Mouse (Mus musculus) lung, adult 18-20 months (tissue): ENCODE measurements around the gene Eif4a2.
A peak's percentile ranks its signal among the peaks of the same experiment; 100 is the strongest.

Experiments
- DNase-seq, 2 experiments: peaks; one replicate each; pipeline ENCODE4 v3.0.0; 2022; ENCODE audit warnings: mixed read lengths in 2 of 2

Gene Eif4a2

DNA sequence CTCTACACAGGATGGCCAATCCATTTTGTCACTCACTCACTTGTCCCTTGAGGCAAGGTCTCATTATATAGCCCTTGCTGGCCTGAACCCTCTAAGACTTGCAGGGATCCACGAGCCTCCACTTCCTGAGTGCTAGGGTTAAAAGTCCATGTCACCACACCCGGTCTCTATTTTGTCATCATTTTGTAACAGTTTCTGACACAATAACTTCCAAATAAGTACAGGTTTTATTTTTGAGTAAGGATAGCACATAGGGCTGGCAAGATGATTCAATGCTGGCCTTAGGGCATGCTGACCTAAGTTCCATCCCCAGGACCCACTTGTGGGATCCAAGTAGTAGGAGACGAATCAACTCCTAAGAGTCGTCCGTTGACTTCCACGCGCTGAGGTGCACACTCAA is 1.1 kb upstream of the Eif4a2 start:
- no peak for DNase-seq

DNA sequence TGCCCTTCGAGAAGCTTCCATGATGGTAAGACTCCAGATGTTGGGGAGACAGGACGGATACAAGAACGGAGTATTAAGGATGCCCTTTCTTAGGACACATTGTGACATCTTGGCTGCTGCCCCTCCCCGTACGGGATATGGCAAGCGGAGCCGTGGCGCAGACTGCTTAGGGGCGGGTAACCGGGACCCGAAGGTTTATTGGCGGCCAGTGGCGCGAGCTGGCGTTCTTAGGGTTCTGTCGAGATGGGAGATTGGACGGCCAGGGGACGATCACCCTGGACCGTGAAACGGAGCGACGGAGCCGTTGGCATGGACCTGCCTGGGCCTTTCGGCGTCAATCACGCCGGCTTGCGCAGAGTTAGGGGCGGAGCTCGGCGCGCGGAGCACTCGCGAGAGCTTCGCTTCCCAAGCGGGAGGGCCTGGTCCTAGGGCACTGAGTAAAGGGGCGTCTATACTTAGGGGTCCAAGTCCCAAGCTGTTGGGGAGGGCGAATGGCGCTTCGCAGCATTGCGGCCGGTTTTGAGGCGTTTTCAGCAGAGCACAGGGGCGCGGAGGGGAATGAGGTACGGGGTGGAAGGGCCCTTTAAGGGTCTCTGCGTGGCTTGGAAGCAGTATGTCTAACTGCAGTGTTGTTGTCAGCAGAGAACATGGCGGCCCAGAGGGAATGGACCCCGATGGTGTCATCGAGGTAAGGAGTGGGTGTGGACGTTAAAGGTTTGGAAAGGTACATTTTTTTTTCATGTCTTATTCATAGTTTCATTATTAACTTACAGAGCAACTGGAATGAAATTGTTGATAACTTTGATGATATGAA is 909 bp downstream of the Eif4a2 start:
- peak; percentile 86 to 90 for DNase-seq

DNA sequence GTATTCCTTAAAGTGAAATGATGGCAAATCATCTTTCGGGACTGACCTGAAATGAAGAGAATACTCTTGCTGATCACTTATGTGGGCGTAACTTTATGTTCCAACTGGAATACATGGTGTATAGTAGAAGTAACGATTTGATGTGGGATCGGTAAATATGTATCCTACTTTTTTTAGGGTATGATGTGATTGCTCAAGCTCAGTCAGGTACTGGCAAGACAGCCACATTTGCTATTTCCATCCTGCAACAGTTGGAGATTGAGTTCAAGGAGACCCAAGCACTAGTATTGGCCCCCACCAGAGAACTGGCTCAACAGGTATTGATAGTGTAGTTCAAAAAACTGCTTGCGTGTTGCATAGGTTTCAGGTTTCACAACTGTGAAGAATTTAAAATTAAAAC is 1.7 kb downstream of the Eif4a2 start:
- DNase-seq: no peak

DNA sequence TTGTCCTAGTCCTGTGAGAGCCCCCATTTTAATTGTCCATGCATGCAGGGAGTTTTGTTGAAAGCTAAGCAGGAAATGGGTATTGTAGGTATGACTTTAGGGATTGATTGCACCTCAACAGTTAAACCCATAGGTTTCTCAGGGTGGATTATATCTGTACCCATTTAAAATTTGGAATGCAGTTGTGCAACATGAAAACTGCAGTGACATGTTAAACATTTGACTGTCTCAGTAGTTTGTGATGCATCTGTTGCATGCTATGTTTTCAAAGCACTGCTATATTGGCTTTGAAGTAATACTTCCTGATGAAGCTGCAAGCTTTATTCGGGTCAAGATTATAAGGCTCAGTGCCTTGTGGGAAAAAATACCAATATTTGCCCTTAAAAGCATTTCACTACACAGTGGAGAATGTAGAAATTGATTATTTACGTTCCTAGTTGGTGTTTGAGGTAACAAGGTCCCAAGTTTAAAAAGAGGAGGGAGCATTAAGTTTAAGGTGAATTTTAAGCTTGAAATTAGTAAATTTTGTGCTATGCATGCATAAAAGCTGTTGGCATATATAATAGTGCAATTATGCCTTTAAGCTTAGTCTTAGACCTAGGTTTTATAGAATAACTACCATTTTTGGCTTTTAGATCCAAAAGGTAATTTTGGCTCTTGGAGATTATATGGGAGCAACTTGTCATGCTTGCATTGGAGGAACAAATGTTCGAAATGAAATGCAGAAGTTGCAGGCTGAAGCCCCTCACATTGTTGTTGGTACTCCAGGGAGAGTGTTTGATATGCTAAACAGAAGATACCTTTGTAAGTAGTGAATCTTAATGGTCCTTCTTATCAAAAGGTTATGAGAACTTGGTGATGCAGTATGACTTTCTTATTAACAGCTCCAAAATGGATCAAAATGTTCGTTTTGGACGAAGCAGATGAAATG is 2.4 kb downstream of the Eif4a2 start:
- no peak for DNase-seq

DNA sequence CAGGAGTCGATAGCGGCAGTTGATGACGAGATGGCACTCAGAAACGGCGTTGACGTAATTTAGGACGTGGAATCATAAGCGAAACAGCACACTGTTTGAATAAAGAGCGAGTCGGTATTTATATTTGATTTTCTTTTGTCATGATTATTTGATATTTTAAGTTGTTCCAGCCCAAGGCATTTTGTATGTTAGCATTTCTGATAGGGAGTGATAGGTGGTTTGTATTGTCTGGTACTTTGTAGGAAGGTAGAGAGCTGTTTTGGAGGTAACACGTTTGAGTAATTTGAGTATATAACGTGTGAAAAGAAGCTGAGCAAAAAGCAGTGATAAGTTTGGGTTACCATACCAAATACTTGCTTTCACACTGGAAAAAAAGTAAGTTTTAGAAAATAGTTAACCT is 5.1 kb downstream of the Eif4a2 start:
- DNase-seq: no peak

DNA sequence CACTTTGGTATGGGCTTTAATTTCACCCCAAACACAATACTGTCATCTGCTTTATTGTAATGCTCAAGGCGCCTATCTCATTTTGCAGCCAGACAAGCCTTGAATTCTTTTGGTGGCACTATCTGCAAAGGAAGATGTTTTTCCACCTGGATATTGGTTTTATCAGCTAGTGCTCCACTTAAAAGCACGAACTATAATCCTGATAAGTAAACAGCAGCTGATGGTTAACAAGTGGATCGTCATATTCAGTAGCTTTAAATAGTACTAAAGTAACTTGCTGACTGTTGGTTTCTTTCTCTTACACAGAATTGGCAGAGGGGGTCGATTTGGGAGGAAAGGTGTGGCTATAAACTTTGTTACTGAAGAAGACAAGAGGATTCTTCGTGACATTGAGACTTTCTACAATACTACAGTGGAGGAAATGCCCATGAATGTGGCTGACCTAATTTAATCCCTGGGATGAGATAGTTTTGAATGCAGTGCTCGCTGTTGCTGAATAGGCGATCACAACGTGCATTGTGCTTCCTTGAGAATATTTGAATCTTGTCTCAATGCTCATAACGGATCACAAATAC is 5.7 kb downstream of the Eif4a2 start:
- DNase-seq: no peak

DNA sequence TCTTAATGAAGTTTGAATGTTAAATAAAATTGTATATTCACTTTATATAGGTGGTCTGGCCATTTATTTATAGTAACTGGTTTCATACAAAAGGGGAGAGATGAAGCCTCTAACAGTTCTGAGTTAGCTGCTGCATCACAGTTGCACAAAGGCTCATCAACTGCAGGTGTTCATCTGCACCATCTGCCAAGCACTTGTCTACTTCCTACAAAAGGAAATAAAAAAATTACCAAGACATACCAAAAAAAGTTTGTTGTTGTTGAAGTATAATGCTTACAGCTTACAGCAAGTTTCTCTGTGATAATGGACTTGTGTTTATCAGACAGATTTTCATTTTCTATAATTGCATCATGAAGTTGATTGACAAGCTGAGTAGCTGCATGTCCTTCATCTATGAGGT is 6.7 kb downstream of the Eif4a2 start:
- no peak for DNase-seq

DNA sequence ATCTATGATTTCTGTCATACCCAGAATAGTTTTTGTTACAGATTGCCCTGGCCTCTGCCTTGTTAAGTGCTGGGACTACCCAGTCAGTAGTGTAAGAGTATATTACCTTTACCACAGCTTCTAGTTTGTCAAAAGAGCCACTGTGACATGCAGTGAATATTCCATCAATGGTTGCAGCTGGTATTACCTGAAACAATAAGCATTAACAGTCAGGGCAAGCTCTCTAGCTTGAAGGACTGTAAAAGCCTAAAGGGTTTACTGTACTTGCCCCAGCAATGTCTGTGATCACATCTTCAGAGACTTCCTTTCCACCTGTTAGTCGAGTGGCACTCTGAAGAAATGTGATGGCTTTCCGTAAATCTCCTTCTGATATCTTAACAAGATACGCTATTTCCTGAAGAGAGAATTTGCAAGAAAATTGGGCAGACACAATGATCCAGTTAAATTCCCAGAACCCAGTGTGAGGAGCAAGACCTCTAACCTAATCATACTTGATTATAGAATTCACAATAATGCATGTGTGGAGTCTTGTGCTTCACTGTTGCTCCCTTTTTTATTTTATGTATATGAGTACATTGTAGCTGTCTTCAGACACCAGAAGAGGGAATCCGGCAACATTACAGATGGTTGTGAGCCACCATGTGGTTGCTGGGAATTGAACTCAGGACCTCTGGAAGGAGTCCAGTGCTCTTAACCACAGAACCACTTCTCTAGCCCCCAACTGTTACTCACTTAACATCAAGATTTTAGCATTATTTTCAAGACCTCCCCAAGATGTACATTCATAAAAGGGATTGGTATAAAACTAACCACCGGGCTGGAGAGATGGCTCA is 7.3 kb downstream of the Eif4a2 start:
- no peak for DNase-seq

DNA sequence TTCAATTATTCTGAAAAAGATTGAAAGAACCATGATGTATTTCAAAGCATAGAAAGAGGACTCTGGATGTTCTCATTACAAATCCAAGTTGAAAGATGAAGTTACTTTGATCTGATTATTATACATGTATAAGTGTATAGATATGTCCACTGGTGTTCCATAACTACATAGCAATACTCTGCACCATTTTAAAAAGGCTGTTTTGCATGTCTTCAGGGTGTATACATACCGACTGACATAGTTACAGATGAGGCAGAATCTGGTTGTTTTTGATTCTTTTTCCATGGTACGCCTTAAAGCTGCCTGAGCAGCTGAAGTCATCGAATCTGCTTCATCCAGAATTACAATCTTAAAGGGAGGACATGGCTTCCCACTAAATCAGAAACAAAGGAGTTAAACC is 8.2 kb downstream of the Eif4a2 start:
- no peak for DNase-seq

DNA sequence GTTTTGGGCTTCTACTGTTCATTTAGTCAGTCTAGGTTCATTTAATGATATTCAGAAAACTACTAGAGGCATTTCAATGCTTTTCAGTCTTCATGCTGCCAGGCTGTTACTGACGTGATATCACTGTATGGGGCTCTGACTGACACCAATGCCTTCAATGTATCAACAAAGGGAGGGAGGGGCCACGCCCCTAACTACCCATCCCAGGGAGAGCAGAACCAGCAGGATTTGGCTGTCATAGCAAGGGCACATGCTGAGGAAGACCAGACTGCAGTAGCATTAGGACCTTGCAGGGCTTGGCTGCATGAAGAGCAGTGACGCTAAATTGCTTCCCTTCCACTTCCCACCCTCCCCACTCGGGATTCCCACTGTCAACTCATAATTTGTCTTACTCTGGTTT is 9.9 kb downstream of the Eif4a2 start:
- no peak for DNase-seq

DNA sequence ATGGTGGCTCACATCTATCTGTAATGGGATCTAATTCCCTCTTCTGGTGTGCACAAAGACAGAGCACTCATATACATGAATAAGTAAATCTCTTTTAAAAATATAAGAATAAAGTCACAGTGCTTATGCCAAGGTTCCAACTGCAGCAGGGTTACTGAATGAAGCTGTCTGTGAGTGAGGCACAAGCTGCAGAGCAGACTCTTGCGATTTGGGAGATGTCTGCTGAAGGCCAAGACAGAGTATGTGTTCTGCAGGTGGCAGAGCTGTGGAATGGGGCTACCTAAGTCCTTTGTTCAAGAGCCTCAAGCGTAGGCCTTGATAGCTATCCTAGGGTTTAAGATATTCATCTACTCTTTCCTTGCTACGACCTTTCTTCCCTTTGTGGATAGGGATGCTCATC is 15.2 kb downstream of the Eif4a2 start:
- no peak for DNase-seq

DNA sequence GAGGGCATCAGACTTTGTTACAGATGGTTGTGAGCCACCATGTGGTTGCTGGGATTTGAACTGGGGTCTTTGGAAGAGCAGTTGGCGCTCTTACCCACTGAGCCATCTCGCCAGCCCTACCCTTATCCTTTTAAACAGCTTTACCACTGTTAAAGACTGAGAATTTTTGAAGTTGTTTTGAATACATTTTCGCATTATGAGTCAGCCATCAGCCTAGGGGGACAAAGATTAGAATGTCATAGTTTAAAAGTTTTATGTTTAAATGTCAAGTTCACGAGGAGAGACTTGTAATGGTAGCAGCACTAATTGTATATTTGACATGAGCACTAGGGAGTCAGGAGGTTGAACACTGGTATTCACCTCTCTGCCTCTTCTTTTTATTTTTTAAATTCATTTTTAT is 15.9 kb downstream of the Eif4a2 start:
- no peak for DNase-seq

DNA sequence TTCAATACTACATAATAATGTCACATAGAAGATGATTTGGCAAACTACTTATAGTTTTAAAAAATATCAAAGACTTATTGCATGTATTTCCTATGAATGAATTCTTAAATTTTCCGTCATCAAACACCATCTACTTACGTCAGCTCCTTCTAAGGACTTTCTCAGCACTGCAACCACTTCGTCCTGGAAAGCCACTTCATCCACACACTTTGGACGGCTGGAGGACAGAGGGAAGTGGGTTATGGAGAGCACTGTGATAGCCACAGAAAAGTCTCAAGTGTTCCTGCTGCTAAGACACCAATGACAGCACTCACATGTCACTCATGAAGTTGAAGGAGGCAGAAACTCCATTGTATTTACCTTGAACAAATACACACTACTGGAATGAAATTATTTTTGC is 17.2 kb downstream of the Eif4a2 start:
- DNase-seq: peak; percentile 23 to 54

DNA sequence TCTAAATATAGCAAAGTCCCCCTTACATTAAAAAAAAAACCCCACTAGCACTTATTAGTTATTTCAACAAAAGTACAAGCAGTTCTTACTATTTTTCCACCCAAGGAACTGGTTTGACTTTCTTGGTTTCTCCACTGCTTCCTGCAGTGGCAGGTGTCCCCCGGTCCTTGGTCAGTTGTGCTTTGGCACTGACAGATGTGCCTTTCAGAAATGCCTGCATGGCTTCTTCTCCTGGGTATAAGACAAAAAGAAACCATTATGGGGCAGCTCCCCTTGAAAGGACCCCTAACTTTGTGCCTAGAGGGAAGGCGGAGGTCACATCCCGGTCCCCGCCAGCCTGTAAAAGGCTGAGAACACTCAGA is 20.0 kb downstream of the Eif4a2 start:
- no peak for DNase-seq

DNA sequence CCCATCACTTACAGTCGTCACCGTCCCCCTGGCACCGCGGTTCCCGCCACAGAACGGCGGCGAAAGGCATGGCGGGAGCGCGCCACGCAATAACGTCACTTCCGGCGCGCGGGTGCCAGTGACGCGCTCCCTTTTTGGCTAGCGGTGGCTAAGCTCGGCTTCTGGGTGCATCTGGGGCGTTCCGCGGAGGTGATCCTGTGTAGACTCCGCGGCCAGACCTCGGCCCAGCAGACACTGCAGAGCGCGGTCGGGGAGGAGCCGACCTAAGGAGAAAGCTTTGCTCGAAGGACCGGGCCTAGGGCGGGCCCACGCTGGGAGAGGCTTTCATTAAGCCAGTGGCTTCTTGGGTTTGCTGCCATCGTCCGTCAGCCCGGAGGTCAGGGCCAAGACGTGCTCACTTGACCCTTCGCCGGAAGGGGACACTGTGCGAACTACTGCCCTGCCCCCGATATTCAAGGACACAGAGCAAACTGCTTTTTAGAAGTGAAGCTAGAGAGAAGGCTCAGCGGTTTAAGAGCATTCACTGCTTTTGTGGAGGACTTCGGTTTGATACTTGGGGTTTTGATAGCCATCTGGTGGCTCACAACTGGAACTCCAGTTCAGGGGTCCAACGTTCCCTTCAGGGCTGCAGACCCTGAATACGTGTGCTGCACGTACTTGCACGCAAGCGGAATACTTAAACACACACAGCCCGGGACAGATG is 20.6 kb downstream of the Eif4a2 start, which contains the start of gene Rfc4:
Gene Rfc4 (minus strand): TSS at position 65 of the 703 bp plus-strand sequence.
- peak; percentile 88 to 89 for DNase-seq

DNA sequence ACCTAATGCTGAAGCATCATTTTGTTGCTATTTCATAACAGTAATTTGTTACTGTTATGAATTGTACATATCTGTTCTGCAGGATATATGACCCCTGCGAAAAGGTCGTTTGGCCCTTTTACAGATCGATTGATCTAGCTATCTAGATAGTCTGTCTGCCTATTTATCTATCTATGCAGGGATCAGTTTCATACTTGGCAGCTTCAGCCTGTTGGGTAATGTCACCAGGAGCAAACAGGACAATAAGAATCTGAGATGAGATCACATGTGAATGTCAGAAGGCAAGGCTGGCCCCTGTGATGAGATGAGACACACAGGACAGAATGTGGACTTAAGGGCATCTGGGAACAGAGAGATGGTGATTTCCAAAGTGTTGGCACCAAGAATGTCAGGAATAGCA is 23.1 kb downstream of the Eif4a2 start:
- DNase-seq: no peak

DNA sequence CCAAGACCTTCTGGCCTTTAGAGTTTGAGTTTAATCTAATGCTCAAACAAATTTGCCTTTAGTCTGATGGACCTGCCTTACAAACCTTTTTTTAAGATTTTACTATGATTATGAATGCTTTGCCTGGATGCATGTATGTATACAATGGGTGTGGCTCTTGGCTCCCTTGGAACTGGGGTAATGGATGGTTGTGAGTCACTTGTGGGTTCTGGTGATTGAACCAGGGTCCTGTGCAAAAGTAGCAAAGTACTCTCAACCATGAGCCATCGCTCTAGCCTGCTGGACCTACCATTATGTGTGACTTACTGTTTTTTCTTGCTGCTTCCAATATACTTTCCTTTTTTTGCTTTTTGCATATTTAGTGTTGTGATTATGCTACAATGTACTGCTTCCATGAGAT is 25.1 kb downstream of the Eif4a2 start:
- no peak for DNase-seq

DNA sequence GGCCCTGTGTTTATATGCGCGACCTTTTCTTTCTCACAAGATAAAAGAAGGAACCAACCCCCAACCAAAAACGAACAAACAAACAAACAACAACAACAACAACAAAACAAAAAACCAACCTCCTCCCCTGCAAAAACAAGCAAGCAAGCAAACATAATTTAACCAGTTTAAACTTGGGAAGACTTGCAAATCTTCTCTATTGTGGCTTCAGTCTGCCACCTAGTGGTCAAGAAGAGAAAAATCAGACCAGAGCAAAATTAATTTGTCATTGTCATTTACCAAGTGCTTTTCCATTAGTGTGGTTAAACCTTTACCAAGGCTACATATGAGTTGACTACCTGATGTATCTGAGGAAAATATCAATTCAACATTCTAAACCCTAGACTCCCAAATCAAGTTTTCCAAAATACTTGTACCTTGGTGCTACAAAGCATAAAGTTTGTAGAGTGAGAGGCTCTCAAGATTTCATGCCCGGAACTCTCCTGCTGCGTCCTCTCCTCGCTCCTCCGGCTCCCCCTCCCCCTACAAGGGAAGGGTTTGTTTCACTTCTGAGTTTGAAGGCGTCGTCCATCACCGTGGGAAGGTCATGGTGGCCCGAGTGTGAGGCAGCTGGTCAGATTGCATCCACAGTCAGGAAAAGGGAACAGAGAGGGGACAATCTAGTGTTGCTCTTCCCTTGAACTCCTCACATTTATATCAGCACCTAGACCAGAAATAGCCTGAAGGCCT is 28.3 kb downstream of the Eif4a2 start:
- peak in 1 of 2 experiments; percentile 15 for DNase-seq

DNA sequence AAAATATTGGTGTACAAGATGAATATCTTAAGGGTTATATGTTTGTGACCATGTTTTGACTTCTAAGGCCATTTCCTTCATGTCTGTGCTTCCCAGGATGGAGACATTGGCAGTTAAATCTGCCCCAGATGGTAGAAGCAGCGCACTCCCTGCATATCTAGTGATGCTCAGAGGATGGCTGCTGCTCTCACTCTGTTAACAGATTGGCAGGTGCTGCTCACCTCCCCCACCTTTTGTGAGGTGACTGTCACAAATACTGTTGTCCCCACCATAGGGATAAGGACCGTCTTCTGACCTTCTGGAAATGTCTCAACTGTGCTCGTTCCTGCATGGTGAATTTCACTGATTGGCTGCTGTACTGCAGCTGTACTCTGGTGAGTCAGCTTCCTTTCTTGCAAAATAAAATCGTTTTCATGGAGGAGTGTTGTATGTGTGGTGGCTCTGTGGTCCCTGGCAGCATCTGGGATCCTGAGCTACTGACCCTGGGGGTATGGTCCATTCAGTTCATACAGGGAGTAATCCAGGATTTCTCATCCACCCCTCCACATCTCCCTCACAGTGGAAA is 29.2 kb downstream of the Eif4a2 start:
- no peak for DNase-seq

DNA sequence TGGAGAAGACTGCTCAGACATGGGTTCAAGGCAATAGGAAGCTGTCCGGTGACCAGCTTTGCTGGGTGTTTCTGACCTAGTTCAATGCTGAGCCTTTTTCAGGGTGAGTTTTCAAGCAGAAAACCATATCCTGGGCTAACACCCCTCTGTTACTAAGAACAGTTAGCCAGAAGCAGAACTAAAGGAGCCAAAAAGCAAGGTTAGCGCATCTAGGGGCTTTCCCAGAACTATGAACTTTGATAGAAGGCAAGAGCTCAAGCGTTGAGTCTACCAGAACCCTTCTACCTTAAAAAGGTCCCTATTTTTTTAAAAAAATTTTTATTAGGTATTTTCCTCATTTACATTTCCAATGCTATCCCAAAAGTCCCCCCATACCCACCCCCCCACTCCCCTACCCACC is 33.7 kb downstream of the Eif4a2 start:
- DNase-seq: no peak

DNA sequence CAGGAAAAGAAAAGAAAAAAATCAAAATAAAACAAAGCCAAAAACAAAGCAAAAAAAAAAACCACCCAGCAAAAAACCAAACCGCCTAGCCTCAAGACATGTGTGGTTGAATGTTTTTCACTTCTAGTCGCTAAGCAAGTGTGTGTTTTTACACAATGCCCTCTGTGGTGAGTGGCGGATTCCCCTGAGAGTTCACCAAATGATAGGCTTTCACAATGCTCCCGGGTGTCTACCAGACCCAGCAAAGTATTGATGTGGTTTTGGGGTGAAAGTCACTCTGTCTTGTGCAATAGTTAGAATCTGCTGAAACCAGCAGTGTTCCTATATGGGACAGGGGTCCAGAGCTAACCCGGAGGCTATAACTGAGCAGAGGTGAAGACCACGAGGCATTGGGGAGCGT is 37.1 kb downstream of the Eif4a2 start:
- no peak for DNase-seq
